Mouse (Mus musculus) olfactory bulb, adult 2 months (tissue): Measurements from ENCODE around the gene 1700092M07Rik. TPM values are rescaled to one million over a fixed set of nuclear protein-coding genes. Genes with fewer than 3 reads are reported as not detected.

Experiments
- H3K27ac ChIP-seq: fragments of 200-500 bp; 2 replicates; pipeline ENCODE4 v1.5.1; 2012; ENCODE audit warnings: low read depth, low read length; ENCODE audit not compliant: insufficient read depth
- H3K4me1 ChIP-seq: fragments of 200-500 bp; 2 replicates; pipeline ENCODE4 v1.6.1; 2012; ENCODE audit warnings: low read length; ENCODE audit not compliant: control insufficient read depth, insufficient read depth
- H3K4me3 ChIP-seq: fragments of 200-500 bp; 2 replicates; pipeline ENCODE4 v1.5.1; 2012; ENCODE audit warnings: mild to moderate bottlenecking, low read depth, low read length, moderate library complexity; ENCODE audit not compliant: insufficient read depth
- CTCF ChIP-seq: fragments of 200-500 bp; IDR thresholded peaks from 2 replicates; pipeline ENCODE4 v1.5.1; 2012; ENCODE audit warnings: low read depth, mild to moderate bottlenecking, low read length, moderate library complexity; ENCODE audit not compliant: insufficient read depth
- POLR2A ChIP-seq: fragments of 200-500 bp; IDR thresholded peaks from 2 replicates; pipeline ENCODE4 v1.6.1; 2012; ENCODE audit warnings: mild to moderate bottlenecking, low read depth, low read length, moderate library complexity; ENCODE audit not compliant: insufficient read depth
- WGBS: fragments of 180-500 bp; shearing (Covaris S2); methylation state at CpG from one replicate; pipeline ENCODE4 v1.1.7; 2018; 5-methylcytosine and 5-hydroxymethylcytosine counted together
- polyA plus RNA-seq: library from polyadenylated mRNA; stranded (reverse); fragments of >200 nt; gene quantifications from 2 replicates; pipeline ENCODE4 v1.2.4, GENCODE M21; 2012; ENCODE audit warnings: low replicate concordance; ENCODE audit not compliant: missing spikeins, insufficient read depth, insufficient read length

Gene 1700092M07Rik
- not detected in 2 replicates for polyA plus RNA-seq

DNA sequence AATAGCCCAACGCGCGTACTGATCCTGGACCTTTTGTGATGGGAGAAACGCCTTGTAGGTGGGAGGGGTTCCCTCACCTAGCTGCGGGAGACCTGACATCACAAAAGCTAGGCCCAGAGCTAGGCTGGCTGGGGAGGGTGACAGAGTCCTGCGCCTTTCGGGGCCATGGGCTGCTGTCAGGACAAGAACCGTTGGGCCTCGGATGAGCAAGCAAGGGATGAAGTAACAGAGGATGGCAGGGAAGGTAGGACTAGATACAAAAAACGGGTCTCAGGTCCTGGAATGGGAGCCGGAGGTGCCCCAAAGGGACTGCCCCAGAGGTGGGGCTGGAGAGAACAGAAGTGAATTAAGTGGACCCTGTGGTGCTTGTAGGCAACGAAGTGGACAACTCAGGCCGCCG lies at the start of gene 1700092M07Rik:
Gene 1700092M07Rik, plus strand, starts transcription at position 116 of the 400 bp plus-strand sequence.
- Histone ChIP-seq H3K27ac (peak within 1 kb of the TSS; percentile 99), H3K4me3 (peak within 1 kb of the TSS; percentile 91), H3K4me1 (peaks cover 15% of the 10 kb centered on the region)
- no peak for TF ChIP-seq CTCF
- no peak for TF ChIP-seq POLR2A
- WGBS: 59% methylated on average over 14 of the region's 14 CpGs

DNA sequence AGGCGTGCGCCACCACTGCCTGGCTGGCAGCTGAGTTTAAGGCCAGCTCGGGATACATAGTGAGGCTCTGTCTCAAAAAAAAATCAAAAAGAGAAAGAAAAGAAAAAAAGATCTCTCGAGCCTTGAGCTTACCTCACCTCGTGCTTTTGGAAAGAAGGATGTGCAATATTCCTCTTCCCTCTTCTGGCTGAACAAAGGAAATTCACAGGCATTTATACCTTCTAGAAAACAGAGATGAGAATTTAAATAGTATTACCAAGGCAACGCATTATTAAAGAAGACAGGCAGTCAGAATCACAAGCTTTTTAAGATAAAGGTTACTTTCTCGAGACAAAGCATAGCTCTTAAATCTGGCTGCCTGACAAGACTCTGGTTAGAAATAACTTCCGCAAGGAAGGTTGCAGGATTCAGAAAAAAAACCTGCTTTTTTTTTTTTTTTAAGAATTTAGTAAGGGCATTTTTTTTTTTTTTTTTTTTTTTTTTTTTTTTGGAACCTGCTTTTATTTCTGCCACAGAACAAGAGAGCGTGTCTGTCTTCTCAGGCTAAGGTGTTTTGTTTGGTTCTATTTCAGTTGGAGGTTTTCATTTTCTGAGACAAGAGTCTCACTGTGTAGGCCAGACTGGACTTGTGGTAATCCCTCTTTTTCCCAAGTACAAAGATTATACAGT lies 48.5 kb upstream of the 1700092M07Rik start:
- Histone ChIP-seq H3K4me3 (no peak overlapping the region), H3K4me1 (peaks cover 12% of the 10 kb centered on the region), H3K27ac (peak overlapping the region; percentile 41; the same call in 1 of the 2 replicates)
- no peak for TF ChIP-seq CTCF
- no peak for TF ChIP-seq POLR2A
- WGBS: 21% methylated on average over 9 of the region's 9 CpGs

- TF ChIP-seq CTCF: no peak
- no peak for TF ChIP-seq POLR2A
- H3K27ac ChIP-seq: no peak overlapping the region
Measured at GRCm38 (mm10) chr19:8692740-8693139, 47.8 kb upstream of the 1700092M07Rik start.

DNA sequence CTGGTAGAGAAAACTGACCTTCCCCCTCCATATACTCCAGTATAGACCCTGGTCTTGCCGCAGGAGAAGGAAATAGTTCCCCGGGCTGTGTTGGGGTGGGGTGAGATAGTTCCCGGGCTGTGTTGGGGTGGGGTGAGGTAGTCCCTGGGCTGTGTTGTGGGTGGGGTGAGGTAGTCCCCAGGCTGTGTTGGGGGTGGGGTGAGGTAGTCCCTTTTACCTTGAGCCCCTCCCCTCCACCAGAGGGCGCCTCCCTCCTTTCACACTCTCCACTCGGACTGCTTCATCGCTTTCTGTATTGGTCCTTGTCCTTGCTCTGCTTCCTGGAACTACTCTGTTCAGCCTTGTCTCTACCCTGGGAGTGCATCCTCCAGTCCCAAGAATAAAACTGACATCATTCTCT lies 45.2 kb upstream of the 1700092M07Rik start:
- Histone ChIP-seq H3K27ac (no peak overlapping the region), H3K4me3 (no peak overlapping the region), H3K4me1 (peaks cover 12% of the 10 kb centered on the region)
- TF ChIP-seq POLR2A: no peak
- no peak for TF ChIP-seq CTCF
- 57% methylated on average over 6 of the region's 6 CpGs for WGBS

More at GRCm38 (mm10) chr19:8692740-8693139, 47.8 kb upstream of the 1700092M07Rik start:
- peaks cover 12% of the 10 kb centered on the region for H3K4me1 ChIP-seq
- WGBS: 89% methylated on average over 5 of the region's 5 CpGs
- H3K4me3 ChIP-seq: no peak overlapping the region

- Histone ChIP-seq H3K4me3 (no peak overlapping the region), H3K4me1 (no peaks in the 10 kb centered on the region), H3K27ac (no peak overlapping the region)
- TF ChIP-seq CTCF (no peak), POLR2A (no peak)
- WGBS: 84% methylated on average over 9 of the region's 9 CpGs
Measured at GRCm38 (mm10) chr19:8699652-8700051, 40.9 kb upstream of the 1700092M07Rik start.

DNA sequence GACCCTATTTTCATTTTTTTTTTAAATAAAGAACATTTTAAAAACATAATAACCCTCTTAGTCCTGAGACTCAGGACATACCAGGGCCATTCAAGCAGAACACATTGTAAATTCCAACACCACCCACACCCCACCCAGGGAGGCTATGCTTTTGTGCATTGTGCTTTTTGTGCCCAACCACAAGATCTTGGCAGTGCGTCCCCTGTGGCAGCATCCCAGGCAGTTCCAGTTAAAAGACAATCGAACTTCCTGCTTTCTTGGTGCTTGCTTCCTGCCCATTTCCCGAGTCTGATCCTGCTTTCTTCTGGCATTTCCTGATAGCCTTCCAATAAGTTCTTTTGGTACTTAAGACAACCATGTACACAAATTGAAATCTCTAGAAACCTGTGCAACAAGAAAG lies 38.1 kb upstream of the 1700092M07Rik start:
- H3K27ac ChIP-seq: no peak overlapping the region
- no peaks in the 10 kb centered on the region for H3K4me1 ChIP-seq
- 40% methylated on average over 3 of the region's 3 CpGs for WGBS
- H3K4me3 ChIP-seq: no peak overlapping the region
- TF ChIP-seq CTCF (no peak), POLR2A (no peak)

GRCm38 (mm10) chr19:8703571-8703970 lies 36.9 kb upstream of the 1700092M07Rik start:
- TF ChIP-seq CTCF (no peak), POLR2A (no peak)
- WGBS: 56% methylated on average over 4 of the region's 4 CpGs
- Histone ChIP-seq H3K27ac (no peak overlapping the region), H3K4me3 (no peak overlapping the region), H3K4me1 (no peaks in the 10 kb centered on the region)

GRCm38 (mm10) chr19:8705026-8705708 lies 35.4 kb upstream of the 1700092M07Rik start:
- no peak for TF ChIP-seq POLR2A
- TF ChIP-seq CTCF: no peak
- Histone ChIP-seq H3K27ac (no peak overlapping the region), H3K4me1 (no peaks in the 10 kb centered on the region), H3K4me3 (no peak overlapping the region)
- 82% methylated on average over 6 of the region's 6 CpGs for WGBS

- no peaks in the 10 kb centered on the region for H3K4me1 ChIP-seq
- no peak overlapping the region for H3K27ac ChIP-seq
- 68% methylated on average over 7 of the region's 7 CpGs for WGBS
- TF ChIP-seq POLR2A: no peak
- H3K4me3 ChIP-seq: no peak overlapping the region
Measured at GRCm38 (mm10) chr19:8706132-8706667, 34.3 kb upstream of the 1700092M07Rik start.
